Mouse (Mus musculus) stomach, embryonic 16.5 days (tissue): ENCODE measurements around the gene Tspan11. TPM values are rescaled to one million over a fixed set of nuclear protein-coding genes. Genes with fewer than 3 reads are reported as not detected.
A peak's percentile ranks its signal among the peaks of the same experiment; 100 is the strongest.

Experiments
- ATAC-seq: fragments of 200-750 bp; cut with Nextera tagmentation; 2 replicates; pipeline ENCODE4 v1.8.0; 2017; ENCODE audit warnings: moderate number of reproducible peaks, moderate TSS enrichment; ENCODE audit not compliant: insufficient read depth, low FRiP score
- H3K27ac ChIP-seq: fragments of 300-500 bp; sonication (generic); 2 replicates; pipeline ENCODE4 v1.5.1; 2014; ENCODE audit warnings: low read length
- H3K27me3 ChIP-seq: fragments of 300-500 bp; sonication (generic); 2 replicates; pipeline ENCODE4 v1.6.1; 2014; ENCODE audit warnings: low read length, control low read depth, mixed read lengths; ENCODE audit not compliant: control insufficient read depth, insufficient read depth
- H3K36me3 ChIP-seq: fragments of 300-500 bp; sonication (generic); 2 replicates; pipeline ENCODE4 v1.6.1; 2014; ENCODE audit warnings: low read length; ENCODE audit not compliant: control insufficient read depth, insufficient read depth
- H3K4me1 ChIP-seq: fragments of 300-500 bp; sonication (generic); 2 replicates; pipeline ENCODE4 v1.6.1; 2014; ENCODE audit warnings: low read length, control low read depth, mixed read lengths; ENCODE audit not compliant: control insufficient read depth, insufficient read depth
- H3K4me2 ChIP-seq: fragments of 300-500 bp; sonication (generic); 2 replicates; pipeline ENCODE4 v1.6.1; 2014; ENCODE audit warnings: low read depth, low read length, mixed read lengths
- H3K4me3 ChIP-seq: fragments of 300-500 bp; sonication (generic); replicated peaks from 2 replicates; pipeline ENCODE4 v1.5.1; 2014; ENCODE audit warnings: mild to moderate bottlenecking, low read length
- H3K9ac ChIP-seq: fragments of 300-500 bp; sonication (generic); 2 replicates; pipeline ENCODE4 v1.6.1; 2014; ENCODE audit warnings: low read length
- H3K9me3 ChIP-seq: fragments of 300-500 bp; sonication (generic); replicated peaks from 2 replicates; pipeline ENCODE4 v1.6.1; 2016; ENCODE audit warnings: low read length, control low read depth; ENCODE audit not compliant: control insufficient read depth
- WGBS: fragments of 180-500 bp; shearing (Covaris S2); extraction: QIAGEN DNeasy Blood & Tissue Kit; methylation state at CpG from one replicate; pipeline ENCODE4 v1.1.7; 2014; 5-methylcytosine and 5-hydroxymethylcytosine counted together
- polyA plus RNA-seq: library from polyadenylated mRNA; unstranded; fragments of >200 nt; fragmentation: Nextera tagmentation; extraction: Ambion mirVana; gene quantifications from 2 replicates; pipeline ENCODE4 v1.2.1, GENCODE M21; 2015

Gene Tspan11
- polyA plus RNA-seq, 1 experiment from 2014 or later, result 4.1 TPM

GRCm38 (mm10) chr6:127965497-127965896 lies 78.1 kb downstream of the Tspan11 start:
- H3K4me3 ChIP-seq, result no peak overlapping the region
- H3K4me2 ChIP-seq, result no peak overlapping the region
- WGBS, result 55% methylated on average over 8 of the region's 8 CpGs
- H3K4me1 ChIP-seq, result 0 out of 2 replicates have a peak, but pooled peaks cover 3% of the 10 kb centered on the region
- no peak overlapping the region for H3K27ac ChIP-seq
- 0 out of 2 replicates have a peak, but pooled peaks cover 4% of the 10 kb centered on the region for H3K36me3 ChIP-seq
- ATAC-seq, result no peak
- H3K9me3 ChIP-seq, result no peaks in the 10 kb centered on the region
- H3K27me3 ChIP-seq, result no peaks in the 10 kb centered on the region
- no peak overlapping the region for H3K9ac ChIP-seq

- Histone ChIP-seq H3K36me3 (0 out of 2 replicates have a peak, but pooled peaks cover under 1% of the 10 kb centered on the region), H3K4me2 (no peak overlapping the region), H3K4me3 (no peak overlapping the region), H3K27me3 (no peaks in the 10 kb centered on the region), H3K27ac (no peak overlapping the region), H3K9ac (no peak overlapping the region), H3K4me1 (peaks cover 15% of the 10 kb centered on the region), H3K9me3 (no peaks in the 10 kb centered on the region)
- ATAC-seq, result no peak
- WGBS, result 69% methylated on average over 7 of the region's 7 CpGs
Observed at GRCm38 (mm10) chr6:127969709-127970108, 82.3 kb downstream of the Tspan11 start.

GRCm38 (mm10) chr6:127970120-127970519 lies 82.7 kb downstream of the Tspan11 start:
- WGBS, result 13% methylated on average over 7 of the region's 7 CpGs
- Histone ChIP-seq H3K9ac (no peak overlapping the region), H3K4me1 (peaks cover 15% of the 10 kb centered on the region), H3K4me3 (no peak overlapping the region), H3K27ac (no peak overlapping the region), H3K4me2 (no peak overlapping the region), H3K9me3 (no peaks in the 10 kb centered on the region), H3K36me3 (no peaks in the 10 kb centered on the region), H3K27me3 (no peaks in the 10 kb centered on the region)
- 0 out of 2 replicates have a peak, but pooled peaks have one; percentile 23 for ATAC-seq

GRCm38 (mm10) chr6:127970848-127971247 lies 83.5 kb downstream of the Tspan11 start:
- Histone ChIP-seq H3K4me3 (no peak overlapping the region), H3K4me2 (no peak overlapping the region), H3K9ac (no peak overlapping the region), H3K9me3 (no peaks in the 10 kb centered on the region), H3K4me1 (peaks cover 15% of the 10 kb centered on the region), H3K27me3 (no peaks in the 10 kb centered on the region), H3K36me3 (no peaks in the 10 kb centered on the region), H3K27ac (no peak overlapping the region)
- 50% methylated on average over 5 of the region's 5 CpGs for WGBS
- ATAC-seq, result no peak

- H3K27me3 ChIP-seq, result no peaks in the 10 kb centered on the region
- no peak for ATAC-seq
- no peaks in the 10 kb centered on the region for H3K36me3 ChIP-seq
- H3K9ac ChIP-seq, result no peak overlapping the region
- no peaks in the 10 kb centered on the region for H3K9me3 ChIP-seq
- H3K4me1 ChIP-seq, result peaks cover 14% of the 10 kb centered on the region
- H3K4me2 ChIP-seq, result no peak overlapping the region
- WGBS, result 86% methylated on average over 5 of the region's 5 CpGs
- no peak overlapping the region for H3K27ac ChIP-seq
- no peak overlapping the region for H3K4me3 ChIP-seq
Observed at GRCm38 (mm10) chr6:127971931-127972330, 84.5 kb downstream of the Tspan11 start.

- H3K27ac ChIP-seq, result peak overlapping the region; percentile 34; the same call in 1 of the 2 replicates
- ATAC-seq, result no peak
- no peak overlapping the region for H3K4me2 ChIP-seq
- H3K4me3 ChIP-seq, result no peak overlapping the region
- no peaks in the 10 kb centered on the region for H3K36me3 ChIP-seq
- H3K27me3 ChIP-seq, result no peaks in the 10 kb centered on the region
- H3K9ac ChIP-seq, result peak overlapping the region; percentile 21; the same call in 1 of the 2 replicates
- H3K9me3 ChIP-seq, result no peaks in the 10 kb centered on the region
- H3K4me1 ChIP-seq, result peaks cover 13% of the 10 kb centered on the region
- WGBS, result 69% methylated on average over 6 of the region's 6 CpGs
Observed at GRCm38 (mm10) chr6:127973553-127973952, 86.2 kb downstream of the Tspan11 start.

GRCm38 (mm10) chr6:127974000-127974399 lies 86.6 kb downstream of the Tspan11 start:
- Histone ChIP-seq H3K9ac (no peak overlapping the region), H3K27me3 (no peaks in the 10 kb centered on the region), H3K4me2 (no peak overlapping the region), H3K27ac (peak overlapping the region; percentile 46; the same call in 1 of the 2 replicates), H3K9me3 (no peaks in the 10 kb centered on the region), H3K36me3 (no peaks in the 10 kb centered on the region), H3K4me3 (no peak overlapping the region), H3K4me1 (peaks cover 13% of the 10 kb centered on the region)
- peak; percentile 38; the same call in 1 of the 2 replicates for ATAC-seq
- WGBS, result 28% methylated on average over 9 of the region's 9 CpGs

- no peaks in the 10 kb centered on the region for H3K9me3 ChIP-seq
- no peak overlapping the region for H3K4me2 ChIP-seq
- H3K4me1 ChIP-seq, result peaks cover 24% of the 10 kb centered on the region
- no peak overlapping the region for H3K27ac ChIP-seq
- H3K36me3 ChIP-seq, result no peaks in the 10 kb centered on the region
- WGBS, result 77% methylated on average over 6 of the region's 6 CpGs
- no peak for ATAC-seq
- H3K4me3 ChIP-seq, result no peak overlapping the region
- no peaks in the 10 kb centered on the region for H3K27me3 ChIP-seq
- no peak overlapping the region for H3K9ac ChIP-seq
Observed at GRCm38 (mm10) chr6:127976695-127977094, 89.3 kb downstream of the Tspan11 start.

- H3K4me2 ChIP-seq, result no peak overlapping the region
- ATAC-seq, result no peak
- H3K9ac ChIP-seq, result no peak overlapping the region
- no peaks in the 10 kb centered on the region for H3K36me3 ChIP-seq
- WGBS, result 65% methylated on average over 20 of the region's 20 CpGs
- H3K9me3 ChIP-seq, result no peaks in the 10 kb centered on the region
- no peaks in the 10 kb centered on the region for H3K27me3 ChIP-seq
- H3K4me3 ChIP-seq, result no peak overlapping the region
- peaks cover 17% of the 10 kb centered on the region for H3K4me1 ChIP-seq
- no peak overlapping the region for H3K27ac ChIP-seq
Observed at GRCm38 (mm10) chr6:127978941-127979340, 91.6 kb downstream of the Tspan11 start.
